Mouse (Mus musculus): ENCODE data around the gene Gm36079.

Gm36079 gene

GRCm38 (mm10) chr13:120026911-120027310 lies at the start of gene Gm36079:
Gene Gm36079, minus strand, starts transcription at chr13:120027011.
- 0% methylated on average over 5 of the region's 17 CpGs for WGBS

GRCm38 (mm10) chr13:120070878-120071277 lies 44.1 kb upstream of the Gm36079 start:
- no CpG with 5 or more reads among the region's 13 CpGs for WGBS

DNA sequence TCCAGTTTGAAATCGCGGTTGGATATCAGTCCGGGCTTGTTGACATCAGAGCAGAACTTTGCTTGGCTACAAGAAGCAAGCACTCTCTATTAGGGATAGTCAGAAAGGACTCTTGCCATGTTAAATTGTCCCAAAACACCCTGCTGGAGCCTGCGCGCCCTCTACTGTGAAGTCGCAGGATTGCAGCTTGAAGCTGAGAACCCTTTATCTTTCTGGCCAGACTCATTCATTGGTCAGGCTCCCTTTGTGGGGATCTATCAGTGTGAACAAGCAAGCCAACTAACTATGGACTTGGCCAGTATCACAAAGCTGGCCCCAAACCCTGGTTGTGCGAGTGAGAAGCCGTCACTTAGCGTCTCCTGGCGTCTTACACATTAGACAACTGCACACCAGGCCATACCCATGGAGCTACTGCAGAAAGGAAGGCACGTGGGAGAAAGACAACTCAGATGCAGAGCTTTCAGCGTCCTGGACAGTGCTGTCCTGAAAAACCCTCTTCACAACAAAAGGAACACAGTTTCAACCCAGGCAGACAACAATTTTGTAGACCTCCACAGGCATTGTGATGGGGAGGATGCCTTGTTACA lies 43.3 kb upstream of the Gm36079 start:
- WGBS, result no CpG with 5 or more reads among the region's 12 CpGs

DNA sequence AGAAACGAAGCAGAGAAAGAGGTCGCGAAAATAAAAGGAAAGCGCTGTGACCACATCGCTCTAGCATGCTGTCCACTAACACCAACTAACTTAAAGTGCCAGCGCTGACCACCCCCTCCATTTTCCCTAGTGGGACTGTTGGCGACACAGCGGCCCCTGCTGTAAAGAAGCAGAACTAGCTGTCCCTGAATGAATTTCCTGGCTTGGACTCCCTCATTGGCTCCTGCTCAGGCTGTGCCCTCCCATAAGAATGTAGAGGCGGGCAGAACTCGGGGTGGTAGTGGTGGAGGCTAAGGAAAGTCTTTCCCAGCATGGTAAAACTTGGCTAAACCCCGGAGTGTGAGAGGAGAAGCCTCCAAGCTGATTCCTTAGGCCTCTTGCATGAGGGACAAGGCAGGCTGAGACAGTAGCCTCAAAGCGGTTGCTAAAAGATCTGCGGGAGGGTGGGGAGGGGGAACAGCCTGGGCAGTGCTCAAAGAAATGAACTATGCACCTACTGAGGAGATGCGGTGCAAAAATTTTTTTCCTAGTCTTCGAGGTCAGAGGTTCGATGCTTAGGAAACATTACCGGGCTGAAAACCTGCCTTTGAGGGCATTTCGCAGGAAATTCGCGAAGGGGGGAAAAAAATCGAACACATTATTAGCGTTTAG lies 36.8 kb upstream of the Gm36079 start:
- no CpG with 5 or more reads among the region's 22 CpGs for WGBS

- no CpG with 5 or more reads among the region's 4 CpGs for WGBS
Observed at GRCm38 (mm10) chr13:120062903-120063302, 36.1 kb upstream of the Gm36079 start.

GRCm38 (mm10) chr13:120052085-120052484 lies 25.3 kb upstream of the Gm36079 start, which contains the start of gene Gm21188:
Gene Gm21188, minus strand, starts transcription at chr13:120052194.

DNA sequence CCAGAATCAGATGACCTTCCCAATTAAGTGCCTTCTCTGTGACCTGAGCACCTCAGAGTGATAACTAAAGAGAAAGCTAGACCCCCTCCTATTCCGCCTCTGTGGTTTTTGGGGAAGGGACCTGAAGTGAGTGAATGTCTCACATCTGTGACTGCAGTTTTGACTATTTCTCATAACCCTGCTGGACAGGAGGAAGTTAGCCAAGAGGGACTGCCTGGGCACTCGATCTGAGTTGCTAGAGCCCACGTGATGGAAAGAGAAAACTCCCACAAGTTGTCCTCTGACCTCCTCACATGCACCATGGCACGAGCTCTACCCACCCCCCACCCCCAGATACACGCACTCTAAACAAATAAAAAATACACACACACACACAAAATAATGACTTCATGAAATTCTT lies 21.8 kb upstream of the Gm36079 start:
- no CpG with 5 or more reads among the region's 5 CpGs for WGBS

DNA sequence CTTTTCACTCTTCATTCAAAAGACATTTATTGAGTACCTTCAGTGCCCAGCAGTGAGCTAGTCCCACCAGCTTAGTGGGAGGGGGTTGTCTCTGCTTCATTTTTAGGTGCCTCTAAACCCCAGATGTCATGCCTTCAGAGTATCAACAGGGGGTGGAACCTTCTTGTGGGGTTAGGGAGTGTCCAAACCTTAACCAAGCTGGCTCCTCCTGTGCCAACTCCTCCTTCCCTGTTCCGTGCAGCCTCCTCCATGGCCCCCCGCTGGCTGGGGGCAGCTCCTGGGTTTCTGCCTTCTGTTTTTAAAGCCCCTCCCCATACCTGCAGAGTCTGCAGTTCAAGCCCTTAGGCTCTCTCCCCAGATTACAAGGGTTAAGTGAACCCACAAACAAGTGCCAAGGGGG lies 21.4 kb upstream of the Gm36079 start:
- WGBS, result no CpG with 5 or more reads among the region's 2 CpGs

DNA sequence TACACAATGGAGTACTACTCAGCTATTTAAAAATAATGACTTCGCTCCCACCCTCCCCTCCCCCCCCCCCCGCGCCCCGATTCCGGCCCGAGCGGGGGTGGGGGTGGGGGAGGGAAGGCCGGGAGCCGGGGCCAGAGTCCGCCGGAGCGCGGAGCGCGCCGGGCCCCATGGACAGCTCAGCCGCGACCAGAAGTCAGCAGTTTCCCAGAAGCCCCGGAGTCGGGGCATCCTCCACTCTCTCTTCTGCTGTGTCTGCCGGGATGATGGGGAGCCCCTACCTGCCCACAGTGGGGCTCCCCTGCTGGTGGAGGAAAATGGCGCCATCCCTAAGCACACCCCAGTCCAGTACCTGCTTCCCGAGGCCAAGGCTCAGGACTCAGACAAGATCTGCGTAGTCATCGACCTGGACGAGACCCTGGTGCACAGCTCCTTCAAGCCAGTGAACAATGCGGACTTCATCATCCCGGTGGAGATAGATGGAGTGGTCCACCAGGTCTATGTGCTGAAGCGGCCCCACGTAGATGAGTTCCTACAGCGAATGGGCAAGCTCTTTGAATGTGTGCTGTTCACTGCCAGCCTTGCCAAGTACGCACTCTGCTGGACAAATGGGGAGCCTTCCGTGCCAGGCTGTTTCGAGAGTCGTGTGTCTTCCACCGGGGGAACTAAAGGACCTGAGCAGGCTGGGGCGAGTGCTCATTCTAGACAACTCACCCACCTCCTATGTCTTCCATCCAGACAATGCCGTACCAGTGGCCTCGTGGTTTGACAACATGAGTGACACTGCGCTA lies 19.8 kb upstream of the Gm36079 start:
- WGBS, result 2% methylated on average over 9 of the region's 40 CpGs

DNA sequence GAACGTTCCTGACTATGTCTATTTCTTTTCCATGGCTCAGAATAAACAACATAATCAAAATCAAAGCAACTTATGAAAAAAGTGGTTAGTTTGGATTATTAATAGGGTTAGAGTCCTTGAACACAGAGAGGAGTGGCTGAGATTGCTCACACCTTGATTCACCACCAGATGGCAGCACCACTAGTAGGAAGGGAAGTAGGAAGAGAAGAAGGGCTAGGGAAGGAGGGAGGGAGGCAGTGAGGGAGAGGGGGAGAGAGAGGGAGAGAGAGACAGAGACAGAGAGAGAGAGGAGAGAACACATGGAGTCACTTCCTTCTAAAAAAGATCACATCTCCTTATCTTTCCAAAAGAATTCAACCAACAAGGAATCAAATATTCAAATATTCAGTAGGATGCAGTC lies 14.3 kb upstream of the Gm36079 start:
- no CpG with 5 or more reads among the region's 1 CpGs for WGBS

DNA sequence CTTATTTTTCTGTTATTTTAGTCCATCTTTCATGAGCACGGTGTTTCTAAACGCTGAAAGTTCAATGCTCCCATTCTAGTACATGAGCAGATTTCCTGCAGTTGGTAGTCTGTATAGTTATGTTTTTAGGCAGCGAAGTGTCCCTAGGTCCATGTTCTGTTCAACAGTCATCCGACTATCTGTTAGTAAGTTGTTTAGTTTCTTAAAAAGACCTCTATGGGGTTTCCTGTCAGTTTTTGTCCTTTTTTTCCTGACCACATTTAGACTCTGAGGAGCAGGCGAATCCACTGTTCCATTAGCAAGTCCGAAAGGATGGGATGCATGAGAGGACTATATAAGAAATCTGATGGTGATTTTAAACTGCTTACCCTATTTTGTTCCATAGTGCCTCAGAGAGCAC lies 11.1 kb upstream of the Gm36079 start:
- 4% methylated on average over 6 of the region's 6 CpGs for WGBS

GRCm38 (mm10) chr13:120036577-120037115 lies 9.8 kb upstream of the Gm36079 start:
- 2% methylated on average over 25 of the region's 25 CpGs for WGBS

DNA sequence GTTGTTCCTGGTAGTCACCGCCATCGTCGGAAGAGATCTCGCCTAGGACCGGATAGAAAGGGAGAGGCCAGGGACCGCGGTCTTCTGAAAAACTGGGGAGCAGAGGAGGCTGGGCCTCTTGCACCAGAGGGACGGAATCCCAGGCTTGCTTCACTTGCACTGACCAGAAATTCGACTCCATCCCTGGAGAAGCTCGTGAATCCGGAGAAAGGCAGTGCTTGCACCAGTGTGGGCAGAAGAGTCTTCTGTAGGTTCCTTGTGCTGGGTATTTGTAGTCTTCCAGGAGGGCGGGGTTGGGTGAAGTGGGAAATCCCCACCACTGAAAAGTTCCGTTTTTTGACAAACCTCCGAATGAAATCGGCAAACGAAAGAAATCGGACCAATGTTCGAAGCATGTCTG lies 8.3 kb upstream of the Gm36079 start:
- WGBS, result 2% methylated on average over 11 of the region's 18 CpGs

DNA sequence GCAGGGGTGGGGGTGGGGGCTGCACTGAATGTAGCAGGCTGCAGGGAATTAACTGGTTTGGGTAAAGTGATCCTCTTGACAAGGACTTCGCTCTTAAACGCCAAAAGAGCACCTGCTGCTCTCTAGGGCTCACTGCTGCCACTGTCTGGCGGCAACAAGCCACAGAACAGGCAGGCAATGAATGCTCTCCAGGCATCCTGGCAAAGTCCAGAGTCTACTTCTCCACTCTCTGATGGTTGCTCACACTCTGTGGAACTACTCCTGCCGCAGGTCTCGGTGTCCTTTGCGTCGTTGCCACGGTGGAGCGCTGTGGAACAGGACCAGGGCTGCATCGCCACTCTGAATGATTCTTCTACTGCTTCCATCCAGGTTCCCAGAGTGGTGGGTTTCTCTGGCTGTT lies 7.8 kb upstream of the Gm36079 start:
- WGBS, result 0% methylated on average over 3 of the region's 10 CpGs

- 2% methylated on average over 18 of the region's 19 CpGs for WGBS
Observed at GRCm38 (mm10) chr13:120033516-120034190, 6.8 kb upstream of the Gm36079 start.

DNA sequence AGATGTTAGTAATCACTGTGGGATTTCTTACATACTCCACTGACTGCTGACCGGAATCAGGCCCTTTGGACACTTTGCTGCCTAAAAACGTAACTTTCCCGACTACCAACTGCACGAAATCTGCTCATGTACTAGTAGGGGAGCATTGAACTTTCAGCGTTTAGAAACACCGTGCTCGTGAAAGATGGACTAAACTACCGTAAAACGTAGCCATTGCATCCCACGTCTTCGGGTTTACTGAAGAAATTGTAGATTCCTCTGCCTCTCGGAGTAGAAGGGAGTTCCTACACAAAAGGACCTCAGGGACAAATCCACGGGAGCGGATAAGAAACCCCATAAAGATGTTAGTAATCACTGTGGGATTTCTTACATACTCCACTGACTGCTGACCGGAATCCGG lies 4.9 kb upstream of the Gm36079 start:
- WGBS, result 3% methylated on average over 16 of the region's 16 CpGs

DNA sequence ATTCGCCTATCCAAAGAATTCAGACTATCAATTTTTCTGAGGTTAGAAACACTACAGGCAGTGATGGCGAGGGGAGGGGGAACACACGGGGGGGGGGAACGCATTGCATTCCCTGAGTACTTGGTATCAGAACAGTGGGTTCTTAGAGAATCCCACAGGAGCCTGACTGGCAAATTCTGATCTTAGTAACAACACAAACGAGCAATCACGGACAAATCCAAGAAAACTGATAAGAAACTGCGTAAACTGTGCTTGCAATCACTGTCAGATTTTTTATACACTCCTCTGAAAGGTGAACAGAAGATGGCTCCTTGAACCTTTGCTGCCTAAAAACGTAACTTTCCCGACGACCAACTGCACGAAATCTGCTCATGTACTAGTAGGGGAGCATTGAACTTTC lies 557 bp upstream of the Gm36079 start:
- WGBS, result 2% methylated on average over 11 of the region's 11 CpGs

DNA sequence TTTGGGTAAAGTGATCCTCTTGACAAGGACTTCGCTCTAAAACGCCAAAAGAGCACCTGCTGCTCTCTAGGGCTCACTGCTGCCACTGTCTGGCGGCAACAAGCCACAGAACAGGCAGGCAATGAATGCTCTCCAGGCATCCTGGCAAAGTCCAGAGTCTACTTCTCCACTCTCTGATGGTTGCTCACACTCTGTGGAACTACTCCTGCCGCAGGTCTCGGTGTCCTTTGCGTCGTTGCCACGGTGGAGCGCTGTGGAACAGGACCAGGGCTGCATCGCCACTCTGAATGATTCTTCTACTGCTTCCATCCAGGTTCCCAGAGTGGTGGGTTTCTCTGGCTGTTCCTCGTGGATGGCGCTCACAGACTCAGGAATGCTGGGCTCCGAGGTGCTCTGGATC lies 438 bp downstream of the Gm36079 start:
- 0% methylated on average over 4 of the region's 13 CpGs for WGBS

GRCm38 (mm10) chr13:120025576-120025975 lies 1.2 kb downstream of the Gm36079 start:
- WGBS, result 7% methylated on average over 4 of the region's 4 CpGs

- WGBS, result 2% methylated on average over 21 of the region's 21 CpGs
Observed at GRCm38 (mm10) chr13:120025004-120025403, 1.8 kb downstream of the Gm36079 start.

- WGBS, result 5% methylated on average over 9 of the region's 9 CpGs
Observed at GRCm38 (mm10) chr13:120024581-120024980, 2.2 kb downstream of the Gm36079 start.

- WGBS, result no CpG with 5 or more reads among the region's 1 CpGs
Observed at GRCm38 (mm10) chr13:120021477-120021876, 5.3 kb downstream of the Gm36079 start.
